Mouse (Mus musculus) lung, postnatal 25 days (tissue): ENCODE data around the gene Eipr1.

ENCODE experiments used
- DNase-seq: peaks from one replicate; pipeline ENCODE4 v3.0.0; 2022; ENCODE audit warnings: low spot score

Gene Eipr1

DNA sequence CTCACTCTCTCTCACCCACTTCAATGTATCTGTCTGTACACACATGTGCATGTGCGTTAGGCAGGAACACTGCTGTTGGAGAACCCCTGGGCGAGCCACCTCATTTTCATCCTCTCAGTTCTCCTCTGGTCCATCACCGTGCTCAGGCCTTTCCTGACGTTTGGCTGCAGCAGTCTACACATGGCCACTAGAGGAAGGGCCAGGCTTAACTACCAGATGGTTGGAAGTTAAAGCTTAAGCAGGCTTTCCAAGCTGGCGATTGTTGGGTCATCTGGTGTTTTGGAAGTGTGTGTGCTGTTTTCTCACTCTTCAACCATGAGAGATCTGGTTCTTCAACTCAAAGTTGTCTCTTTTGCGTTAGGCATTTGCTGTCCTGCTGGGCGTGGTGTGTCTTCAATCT, 71.9 kb downstream of the Eipr1 start:
- no peak for DNase-seq

DNA sequence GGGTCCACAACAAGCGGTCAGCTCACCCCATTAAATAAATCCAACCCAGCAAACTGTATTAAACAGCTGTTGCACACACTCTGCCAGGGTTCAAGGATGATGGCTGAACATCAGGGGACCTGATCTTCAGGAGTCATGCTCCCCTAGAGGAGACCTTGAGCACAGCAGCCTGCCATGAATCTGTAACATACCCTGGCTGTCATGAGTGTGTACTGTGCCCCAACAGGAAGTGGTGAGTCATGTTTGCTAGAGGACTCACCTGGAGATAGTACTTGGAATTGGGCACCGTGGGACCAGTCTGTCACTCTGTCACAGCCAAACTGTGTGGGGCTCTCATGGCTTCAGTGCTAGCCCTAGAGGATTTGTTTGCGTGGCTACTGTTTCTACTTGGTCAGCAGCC, 77.9 kb downstream of the Eipr1 start:
- DNase-seq: no peak

DNA sequence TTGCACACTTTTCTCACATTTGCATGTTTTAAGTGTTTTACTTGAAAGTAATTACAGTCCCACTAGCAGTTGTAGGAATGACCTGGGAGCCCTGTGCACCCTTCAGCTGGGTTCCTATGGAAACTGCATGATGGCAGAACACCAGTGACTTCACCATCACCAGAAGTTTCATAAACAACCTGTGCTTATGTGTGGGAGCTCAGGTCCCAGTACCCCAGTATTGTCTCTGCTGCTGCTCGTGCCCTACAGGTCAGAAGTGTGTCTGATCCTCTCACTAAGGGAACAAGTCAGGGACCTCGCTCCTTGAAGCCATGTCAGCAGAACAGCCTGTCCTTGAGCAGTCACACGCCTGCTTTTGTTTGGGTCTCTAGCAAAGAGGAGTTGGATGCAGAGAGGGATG, 78.9 kb downstream of the Eipr1 start:
- no peak for DNase-seq

DNA sequence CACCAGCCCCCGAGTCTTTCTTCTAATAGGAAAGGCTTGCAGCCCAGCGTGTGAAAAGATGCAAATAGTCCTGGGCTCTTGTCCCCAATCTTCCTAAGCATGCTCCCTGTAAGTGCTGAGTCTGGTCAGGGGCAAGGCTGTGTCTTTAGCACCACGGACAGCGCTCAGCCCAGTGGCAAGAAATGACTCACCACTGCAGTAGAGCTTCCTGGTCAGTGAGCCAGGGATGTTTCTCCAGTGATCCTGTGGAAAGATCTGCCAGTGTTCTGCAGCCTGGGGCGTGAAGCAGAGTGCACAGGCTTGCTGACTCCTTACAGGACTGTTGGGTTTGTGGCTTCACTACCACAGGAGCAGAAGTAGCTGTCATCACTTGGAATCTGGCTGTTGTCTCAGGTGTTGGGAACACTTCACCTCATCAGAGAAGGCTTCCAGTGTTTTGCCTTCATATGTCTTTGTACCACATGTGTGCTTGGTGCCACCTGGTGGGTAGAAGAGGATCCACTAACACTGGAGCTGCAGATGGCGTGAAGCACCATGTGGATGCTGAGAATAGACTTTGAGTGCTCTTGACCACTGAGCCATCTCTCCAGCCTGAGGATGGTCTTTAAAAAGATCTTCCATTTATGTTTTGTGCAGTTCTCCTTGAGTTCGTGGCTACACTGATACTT, 79.6 kb downstream of the Eipr1 start:
- DNase-seq: no peak

DNA sequence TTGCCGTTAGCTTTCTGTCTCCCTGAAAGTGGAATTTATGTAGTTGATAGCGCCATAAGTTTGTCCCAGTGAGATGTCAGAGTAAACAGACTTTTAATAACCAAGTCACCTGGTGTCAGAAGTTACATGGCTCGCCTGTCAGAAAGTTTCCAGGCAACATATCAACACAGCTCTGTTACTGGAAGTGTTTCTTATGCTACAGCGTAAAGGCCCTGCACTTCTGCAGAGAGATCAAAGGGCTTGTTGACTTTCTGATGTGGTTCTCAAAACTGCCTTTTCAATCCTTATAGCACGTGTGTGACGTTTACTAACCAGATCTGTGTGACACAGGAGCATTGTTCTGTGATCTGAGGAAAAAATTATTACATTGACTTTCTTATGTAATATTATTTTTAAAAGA, 82.7 kb downstream of the Eipr1 start:
- DNase-seq: peak; percentile 43

- no peak for DNase-seq
Measured at GRCm38 (mm10) chr12:28835683-28836082, 84.1 kb downstream of the Eipr1 start.

- DNase-seq: no peak
Measured at GRCm38 (mm10) chr12:28838268-28838667, 86.7 kb downstream of the Eipr1 start.

- no peak for DNase-seq
Measured at GRCm38 (mm10) chr12:28838971-28839370, 87.4 kb downstream of the Eipr1 start.

DNA sequence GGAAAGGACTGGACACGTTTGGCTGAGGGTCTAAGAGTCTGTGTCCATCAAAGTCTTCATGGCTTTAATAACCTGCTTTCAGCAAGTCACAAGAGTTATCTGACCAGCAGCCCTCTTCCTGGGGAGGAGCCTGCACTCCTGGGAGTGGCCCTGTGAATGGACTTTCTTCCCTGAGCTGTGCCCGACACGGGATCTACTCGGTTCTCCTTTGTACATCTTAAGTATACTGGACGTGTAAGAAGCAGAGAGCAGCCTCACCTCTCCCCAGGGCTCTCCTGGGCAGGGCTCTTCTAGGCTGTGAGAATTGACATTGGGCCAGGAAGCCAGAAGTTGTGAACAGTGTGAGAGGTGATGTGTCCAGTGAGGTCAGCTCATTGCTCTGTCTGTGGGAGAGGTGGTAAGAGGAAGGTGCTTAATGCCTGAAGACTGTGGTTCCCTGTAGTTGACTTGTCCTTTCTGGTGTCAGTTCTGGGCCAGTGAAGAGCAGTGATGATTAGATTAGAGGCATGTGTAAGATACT, 89.6 kb downstream of the Eipr1 start:
- no peak for DNase-seq

- no peak for DNase-seq
Measured at GRCm38 (mm10) chr12:28845811-28846210, 94.2 kb downstream of the Eipr1 start.

GRCm38 (mm10) chr12:28847401-28847800, 95.8 kb downstream of the Eipr1 start:
- DNase-seq: no peak

DNA sequence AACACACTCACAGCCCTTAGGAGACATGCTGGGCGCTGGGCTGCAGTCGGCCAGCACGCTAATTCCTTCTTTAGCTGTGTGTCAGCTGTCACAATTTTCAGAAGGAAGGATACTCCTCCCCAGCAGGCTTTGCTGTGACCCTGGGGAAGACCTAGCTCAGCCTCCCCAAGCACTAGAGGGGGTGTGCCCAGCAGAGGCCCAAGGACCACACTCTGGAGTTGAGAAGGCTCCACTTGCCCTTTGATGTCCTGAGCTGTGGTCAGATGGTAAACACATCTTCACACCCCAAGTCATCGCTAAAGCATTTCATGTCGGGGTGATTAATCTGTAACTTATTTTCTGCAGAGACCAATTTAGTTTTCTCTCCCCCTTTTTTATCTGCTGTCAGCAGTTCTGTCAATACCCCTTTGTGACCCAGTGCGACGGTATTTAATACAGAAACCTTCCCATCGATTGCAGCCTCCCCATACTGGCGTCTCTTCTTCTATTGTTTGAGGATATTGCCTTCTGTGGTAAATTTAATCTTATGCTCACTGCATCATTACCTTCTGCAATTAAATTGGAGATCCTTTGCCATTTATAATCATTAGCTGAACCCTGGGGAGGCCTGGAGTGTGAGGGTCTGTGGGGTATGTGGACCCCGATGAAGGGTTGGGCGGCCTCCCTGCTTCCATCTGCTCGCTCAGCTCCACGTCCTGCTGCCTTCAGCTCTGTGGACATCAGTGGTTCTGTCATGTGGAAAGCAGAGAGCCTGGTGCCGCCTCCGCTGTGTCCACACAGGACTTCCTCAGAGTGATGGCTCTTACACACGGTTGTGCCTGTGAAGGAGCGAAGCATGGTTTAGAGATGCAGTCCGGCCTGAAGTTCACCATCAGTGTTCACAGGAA, 97.4 kb downstream of the Eipr1 start:
- DNase-seq: no peak

GRCm38 (mm10) chr12:28859495-28860263, 108.1 kb downstream of the Eipr1 start:
- no peak for DNase-seq

GRCm38 (mm10) chr12:28860264-28860560, 108.6 kb downstream of the Eipr1 start:
- no peak for DNase-seq

DNA sequence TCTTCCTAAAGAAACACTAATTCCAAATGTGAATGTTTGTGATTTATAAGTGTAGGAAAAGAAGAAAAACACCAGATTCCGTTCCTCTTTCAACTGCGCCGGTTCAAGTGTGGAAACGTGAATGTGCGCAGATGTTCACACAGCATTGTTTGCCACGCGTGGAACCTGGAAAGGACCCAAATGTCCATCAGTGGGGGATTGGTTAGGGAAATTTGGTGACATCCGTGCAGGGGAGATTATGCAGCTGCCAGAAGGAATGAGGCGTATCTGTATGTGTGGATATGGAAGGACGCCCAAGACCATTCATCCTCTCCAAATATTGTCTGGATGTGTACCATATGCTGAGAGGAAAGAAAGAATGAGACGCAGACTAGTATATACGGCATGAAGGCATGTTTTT, 111.7 kb downstream of the Eipr1 start:
- no peak for DNase-seq

GRCm38 (mm10) chr12:28866121-28866520, 114.5 kb downstream of the Eipr1 start:
- DNase-seq: no peak

DNA sequence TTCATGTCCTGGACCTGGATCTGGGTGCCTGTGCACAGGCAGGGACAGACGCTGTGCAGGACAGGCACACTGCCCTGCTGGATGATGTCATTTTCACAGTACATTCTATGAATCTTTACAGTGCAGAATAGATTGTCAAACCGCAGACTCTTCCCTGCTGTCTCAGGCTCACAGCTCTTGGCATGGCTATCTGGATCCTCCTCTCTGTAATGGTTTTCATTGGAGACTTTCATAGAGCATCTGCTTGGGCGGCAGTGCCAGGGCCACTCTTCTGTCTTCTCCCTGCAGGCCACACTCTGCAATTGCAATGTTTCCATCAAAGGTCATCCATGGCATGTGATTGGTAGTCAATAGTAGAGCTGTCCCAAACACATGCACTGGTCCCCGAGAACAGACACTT, 117.2 kb downstream of the Eipr1 start:
- DNase-seq: no peak

GRCm38 (mm10) chr12:28872271-28872670, 120.7 kb downstream of the Eipr1 start:
- no peak for DNase-seq

DNA sequence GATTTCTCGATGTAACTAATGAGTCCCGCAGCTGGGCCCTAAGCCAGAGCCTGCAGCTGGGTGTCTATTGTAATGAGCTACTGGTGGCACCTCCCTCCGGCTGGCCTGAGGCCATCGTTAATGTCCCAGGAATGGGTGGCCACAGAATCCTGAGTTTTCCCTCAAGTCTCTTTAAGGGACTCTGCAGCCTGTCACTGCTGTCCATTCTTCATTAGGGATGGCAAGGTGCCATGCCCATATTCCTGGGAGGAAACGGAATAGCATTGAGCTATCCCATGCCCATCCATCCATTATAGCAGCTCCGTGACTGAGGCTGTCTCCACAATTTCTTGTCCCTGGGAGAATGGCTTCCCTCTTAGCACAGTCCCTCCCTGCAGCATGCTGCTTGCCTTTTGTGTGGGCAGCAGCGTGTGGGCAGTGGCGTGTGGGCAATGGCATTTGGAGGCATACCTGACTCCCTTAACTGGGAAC, 123.2 kb downstream of the Eipr1 start:
- DNase-seq: no peak

DNA sequence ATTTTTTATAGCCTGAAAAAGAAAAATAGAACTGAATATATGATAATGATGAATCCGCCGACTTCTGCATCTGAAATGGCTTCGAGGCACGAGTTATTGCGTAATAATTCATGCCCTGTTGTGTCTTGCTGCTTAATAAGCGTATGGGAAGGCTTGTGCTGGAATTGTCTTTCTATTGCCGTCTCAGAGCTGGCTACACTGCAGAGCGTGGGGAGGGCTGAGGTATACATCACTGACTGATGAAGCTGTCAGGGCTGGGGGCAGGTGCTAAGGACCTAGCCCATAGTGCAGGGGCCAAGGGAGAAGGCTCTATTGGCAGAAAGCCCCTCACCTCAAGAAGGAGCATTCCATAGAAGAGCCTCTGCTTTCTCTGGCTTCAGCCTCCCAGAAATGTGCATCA, 123.9 kb downstream of the Eipr1 start:
- DNase-seq: no peak

- no peak for DNase-seq
Measured at GRCm38 (mm10) chr12:28880471-28880870, 128.9 kb downstream of the Eipr1 start.

GRCm38 (mm10) chr12:28887712-28888111, 136.1 kb downstream of the Eipr1 start:
- no peak for DNase-seq
